Mouse (Mus musculus) cerebellum, adult 11 months (tissue): ENCODE results near the gene Zfp292.
"Not testable (repeated sequence)": the region's sequence is repeated elsewhere in the genome, so short reads cannot be mapped to it uniquely, and the experiment has no call there.

Experiments
- DNase-seq: peaks from one replicate; pipeline ENCODE4 v3.0.0; 2022

Gene Zfp292

GRCm38 (mm10) chr4:34882818-34883217 lies at the start of gene Zfp292:
Gene Zfp292 (minus strand): TSS chr4:34882960.
- peak; percentile 94 for DNase-seq

GRCm38 (mm10) chr4:34928386-34928785 lies 45.6 kb upstream of the Zfp292 start:
- DNase-seq = not testable (repeated sequence)

- DNase-seq = peak; percentile 26
Measured at GRCm38 (mm10) chr4:34922177-34922870, 39.6 kb upstream of the Zfp292 start.

- no peak for DNase-seq
Measured at GRCm38 (mm10) chr4:34917400-34917799, 34.6 kb upstream of the Zfp292 start.

GRCm38 (mm10) chr4:34912171-34912570 lies 29.4 kb upstream of the Zfp292 start:
- DNase-seq = no peak

- DNase-seq = no peak
Measured at GRCm38 (mm10) chr4:34911401-34911800, 28.6 kb upstream of the Zfp292 start.

- DNase-seq = no peak
Measured at GRCm38 (mm10) chr4:34908127-34908526, 25.4 kb upstream of the Zfp292 start.

- no peak for DNase-seq
Measured at GRCm38 (mm10) chr4:34907026-34907425, 24.3 kb upstream of the Zfp292 start.

- no peak for DNase-seq
Measured at GRCm38 (mm10) chr4:34906151-34906550, 23.4 kb upstream of the Zfp292 start.

- no peak for DNase-seq
Measured at GRCm38 (mm10) chr4:34905396-34905795, 22.6 kb upstream of the Zfp292 start.

- DNase-seq = not testable (repeated sequence)
Measured at GRCm38 (mm10) chr4:34901582-34901981, 18.8 kb upstream of the Zfp292 start.

- DNase-seq = no peak
Measured at GRCm38 (mm10) chr4:34901166-34901565, 18.4 kb upstream of the Zfp292 start.

GRCm38 (mm10) chr4:34900155-34900554 lies 17.4 kb upstream of the Zfp292 start:
- no peak for DNase-seq

GRCm38 (mm10) chr4:34899322-34899721 lies 16.6 kb upstream of the Zfp292 start:
- no peak for DNase-seq

GRCm38 (mm10) chr4:34898497-34898896 lies 15.7 kb upstream of the Zfp292 start:
- DNase-seq = no peak

- no peak for DNase-seq
Measured at GRCm38 (mm10) chr4:34893479-34893878, 10.7 kb upstream of the Zfp292 start, which contains the start of gene Cga. Gene Cga (plus strand): TSS chr4:34893779.

GRCm38 (mm10) chr4:34889812-34890185 lies 7.0 kb upstream of the Zfp292 start:
- no peak for DNase-seq

GRCm38 (mm10) chr4:34889101-34889811 lies 6.5 kb upstream of the Zfp292 start:
- DNase-seq = no peak

GRCm38 (mm10) chr4:34887295-34887694 lies 4.5 kb upstream of the Zfp292 start:
- DNase-seq = no peak

GRCm38 (mm10) chr4:34886490-34887111 lies 3.8 kb upstream of the Zfp292 start:
- peak; percentile 61 for DNase-seq

- no peak for DNase-seq
Measured at GRCm38 (mm10) chr4:34885631-34886351, 3.0 kb upstream of the Zfp292 start.

- DNase-seq = no peak
Measured at GRCm38 (mm10) chr4:34883366-34884029, 738 bp upstream of the Zfp292 start.
